Mouse (Mus musculus) liver, adult 2 months (tissue): ENCODE data around the gene Ankrd49.

ENCODE experiments used
- CTCF ChIP-seq: fragments of 200-500 bp; IDR thresholded peaks from 2 replicates; pipeline ENCODE4 v1.5.1; 2011; ENCODE audit warnings: low read depth, low read length, control low read depth
- POLR2A ChIP-seq: fragments of 200-500 bp; IDR thresholded peaks from 2 replicates; pipeline ENCODE4 v1.6.1; 2011; ENCODE audit warnings: low read length, control low read depth; ENCODE audit not compliant: insufficient read depth; ENCODE audit errors: extremely low read depth

DNA sequence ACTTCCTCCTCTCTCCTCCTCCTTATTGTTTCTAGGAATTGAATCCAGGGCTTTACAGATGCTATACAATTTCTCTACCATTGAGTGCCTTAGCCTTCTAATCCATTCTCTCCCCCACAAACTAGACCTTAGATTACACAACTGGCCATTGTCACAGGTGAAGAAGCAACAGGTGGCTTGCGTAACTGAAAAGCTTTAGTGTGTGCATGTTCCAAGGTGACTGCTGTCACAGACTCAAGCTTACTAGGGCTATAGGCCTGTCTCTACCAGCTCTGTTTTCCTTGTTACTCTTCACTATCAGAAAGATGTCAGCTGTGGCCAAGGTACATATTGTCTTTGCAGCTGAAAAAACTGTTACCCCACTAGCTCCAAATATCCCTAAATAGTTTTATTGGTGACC lies 22.1 kb upstream of the Ankrd49 start:
- TF ChIP-seq CTCF = no peak
- no peak for TF ChIP-seq POLR2A
